Mouse (Mus musculus) gastrocnemius, postnatal 25 days (tissue): Measurements from ENCODE around the gene Rnf220. TPM values are rescaled to one million over a fixed set of nuclear protein-coding genes. Genes with fewer than 3 reads are reported as not detected.

Experiments used
- DNase-seq: peaks from one replicate; pipeline ENCODE4 v3.0.0; 2022
- total RNA-seq, 2 experiments: library from RNA; stranded (reverse); gene quantifications; 1 replicate in 1 of 2; 2 replicates in 1 of 2; pipeline ENCODE4 v1.2.3; 2021

Gene Rnf220
- total RNA-seq, 2 experiments from 2014 or later, result 48.0 to 49.1 TPM

GRCm38 (mm10) chr4:117342751-117343150 is 154.1 kb downstream of the Rnf220 start:
- no peak for DNase-seq

- no peak for DNase-seq
Observed at GRCm38 (mm10) chr4:117341282-117341681, 155.6 kb downstream of the Rnf220 start.

GRCm38 (mm10) chr4:117339796-117340195 is 157.1 kb downstream of the Rnf220 start:
- DNase-seq, result no peak

- DNase-seq, result no peak
Observed at GRCm38 (mm10) chr4:117330836-117331475, 165.9 kb downstream of the Rnf220 start.

- no peak for DNase-seq
Observed at GRCm38 (mm10) chr4:117330132-117330531, 166.7 kb downstream of the Rnf220 start.

- DNase-seq, result no peak
Observed at GRCm38 (mm10) chr4:117326915-117327314, 169.9 kb downstream of the Rnf220 start.

- DNase-seq, result no peak
Observed at GRCm38 (mm10) chr4:117325076-117325475, 171.8 kb downstream of the Rnf220 start.

- peak; percentile 29 for DNase-seq
Observed at GRCm38 (mm10) chr4:117323515-117324344, 173.1 kb downstream of the Rnf220 start.

- no peak for DNase-seq
Observed at GRCm38 (mm10) chr4:117321011-117321410, 175.8 kb downstream of the Rnf220 start.

GRCm38 (mm10) chr4:117318508-117318907 is 178.3 kb downstream of the Rnf220 start:
- no peak for DNase-seq

- DNase-seq, result peak; percentile 20
Observed at GRCm38 (mm10) chr4:117317701-117318190, 179.1 kb downstream of the Rnf220 start.

- no peak for DNase-seq
Observed at GRCm38 (mm10) chr4:117316800-117317199, 180.1 kb downstream of the Rnf220 start.

GRCm38 (mm10) chr4:117314849-117315500 is 181.9 kb downstream of the Rnf220 start:
- DNase-seq, result no peak

- DNase-seq, result no peak
Observed at GRCm38 (mm10) chr4:117313085-117313424, 183.8 kb downstream of the Rnf220 start.

- DNase-seq, result no peak
Observed at GRCm38 (mm10) chr4:117312416-117313084, 184.3 kb downstream of the Rnf220 start.

GRCm38 (mm10) chr4:117311891-117312290 is 185.0 kb downstream of the Rnf220 start:
- DNase-seq, result no peak

GRCm38 (mm10) chr4:117309427-117309826 is 187.4 kb downstream of the Rnf220 start:
- DNase-seq, result no peak

GRCm38 (mm10) chr4:117307270-117307669 is 189.6 kb downstream of the Rnf220 start:
- DNase-seq, result no peak

- DNase-seq, result no peak
Observed at GRCm38 (mm10) chr4:117305461-117305860, 191.4 kb downstream of the Rnf220 start.

- no peak for DNase-seq
Observed at GRCm38 (mm10) chr4:117304239-117305025, 192.4 kb downstream of the Rnf220 start.

GRCm38 (mm10) chr4:117303581-117304238 is 193.1 kb downstream of the Rnf220 start:
- DNase-seq, result no peak
